Mouse (Mus musculus) hindbrain, postnatal 0 days (tissue): ENCODE measurements at regions not wholly inside any gene's neighbourhood (a gene's known extent, or its start where the extent isn't known, plus 50 kb on each side); places are given as distances from the start of the nearest gene placed in this dataset.

Experiments used
- ATAC-seq: fragments of 200-750 bp; cut with Nextera tagmentation; 2 replicates; pipeline ENCODE4 v1.8.0; 2017; ENCODE audit warnings: mild to moderate bottlenecking, moderate TSS enrichment, moderate library complexity
- DNase-seq: peaks from one replicate; pipeline ENCODE4 v3.0.0-alpha.2; 2015; ENCODE audit warnings: low spot score
- H3K27ac ChIP-seq: fragments of 300-500 bp; sonication (generic); 2 replicates; pipeline ENCODE4 v1.5.1; 2014; ENCODE audit warnings: mild to moderate bottlenecking
- H3K27me3 ChIP-seq: fragments of 300-500 bp; sonication (generic); 2 replicates; pipeline ENCODE4 v1.6.1; 2014; ENCODE audit warnings: low read length, mixed read lengths; ENCODE audit not compliant: insufficient read depth
- H3K36me3 ChIP-seq: fragments of 300-500 bp; sonication (generic); 2 replicates; pipeline ENCODE4 v1.6.1; 2014; ENCODE audit warnings: low read length, mixed read lengths; ENCODE audit not compliant: insufficient read depth
- H3K4me1 ChIP-seq: fragments of 300-500 bp; sonication (generic); 2 replicates; pipeline ENCODE4 v1.6.1; 2014; ENCODE audit warnings: antibody characterized with exemption, low read length, mixed read lengths; ENCODE audit not compliant: insufficient read depth
- H3K4me2 ChIP-seq: fragments of 300-500 bp; sonication (generic); 2 replicates; pipeline ENCODE4 v1.6.1; 2014; ENCODE audit warnings: low read depth, mild to moderate bottlenecking, low read length, moderate library complexity, mixed read lengths
- H3K4me3 ChIP-seq: fragments of 300-500 bp; sonication (generic); 2 replicates; pipeline ENCODE4 v1.5.1; 2014; ENCODE audit warnings: low read length
- H3K9ac ChIP-seq: fragments of 300-500 bp; sonication (generic); replicated peaks from 2 replicates; pipeline ENCODE4 v1.6.1; 2014; ENCODE audit warnings: mild to moderate bottlenecking, low read length, moderate library complexity, mixed read lengths
- H3K9me3 ChIP-seq: fragments of 300-500 bp; sonication (generic); 2 replicates; pipeline ENCODE4 v1.6.1; 2016; ENCODE audit warnings: low read length, mixed read lengths
- CTCF ChIP-seq: IDR thresholded peaks from 2 replicates; pipeline ENCODE4 v1.5.1; 2016; ENCODE audit warnings: antibody characterized with exemption, control low read depth, low read depth
- WGBS: fragments of 180-500 bp; shearing (Covaris S2); extraction: QIAGEN DNeasy Blood & Tissue Kit; methylation state at CpG from one replicate; pipeline ENCODE4 v1.1.7; 2014; 5-methylcytosine and 5-hydroxymethylcytosine counted together

DNA sequence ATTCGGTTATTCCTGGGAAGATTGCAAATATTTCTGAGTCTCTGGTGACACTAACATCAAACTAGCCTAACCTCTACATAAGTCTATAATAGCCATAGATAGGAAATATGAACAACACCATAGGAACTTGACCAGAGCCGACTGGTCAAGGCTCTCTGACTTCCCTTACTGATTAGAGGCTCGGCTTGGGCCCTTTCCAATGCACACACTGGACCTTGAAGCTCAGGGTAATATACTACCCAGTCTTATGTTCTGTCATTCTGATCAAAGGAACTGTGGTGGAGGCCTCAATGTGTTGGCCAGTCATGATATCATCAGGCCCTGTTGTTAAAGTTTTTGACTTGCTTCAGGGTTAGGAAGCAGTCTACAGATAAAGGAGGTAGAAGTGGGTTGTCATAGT lies 243.8 kb upstream of the Rora start:
- Histone ChIP-seq H3K9ac (no peak overlapping the region), H3K36me3 (no peaks in the 10 kb centered on the region), H3K27me3 (no peaks in the 10 kb centered on the region), H3K9me3 (no peaks in the 10 kb centered on the region), H3K4me2 (no peak overlapping the region), H3K27ac (no peak overlapping the region), H3K4me1 (no peaks in the 10 kb centered on the region), H3K4me3 (no peak overlapping the region)
- 86% methylated on average over 3 of the region's 3 CpGs for WGBS
- no peak for ATAC-seq
- TF ChIP-seq CTCF: no peak
- DNase-seq: no peak

DNA sequence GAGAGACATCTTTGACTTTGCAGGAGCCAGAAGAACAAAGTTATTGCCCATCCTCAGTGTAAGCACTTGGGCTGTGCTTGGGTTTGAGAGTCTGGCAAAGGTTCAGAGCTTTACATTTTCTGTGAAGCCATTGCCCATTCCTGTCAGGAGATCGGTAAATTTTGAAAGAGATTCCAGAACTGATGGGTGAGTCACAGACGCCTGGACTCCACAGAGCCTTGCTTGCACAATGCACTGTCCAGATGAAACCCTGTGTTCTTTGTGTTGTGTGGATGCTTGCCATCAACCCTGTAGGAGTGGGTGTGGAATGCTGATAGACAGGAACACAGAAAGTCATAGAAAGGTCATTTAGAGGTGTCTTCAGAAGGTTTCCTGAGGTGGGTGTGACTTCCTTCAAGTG lies 227.3 kb upstream of the Rora start:
- Histone ChIP-seq H3K4me2 (no peak overlapping the region), H3K36me3 (no peaks in the 10 kb centered on the region), H3K9me3 (no peaks in the 10 kb centered on the region), H3K27ac (no peak overlapping the region), H3K9ac (no peak overlapping the region), H3K4me1 (no peaks in the 10 kb centered on the region), H3K27me3 (no peaks in the 10 kb centered on the region), H3K4me3 (no peak overlapping the region)
- 53% methylated on average over 2 of the region's 2 CpGs for WGBS
- no peak for ATAC-seq
- no peak for DNase-seq
- no peak for TF ChIP-seq CTCF

DNA sequence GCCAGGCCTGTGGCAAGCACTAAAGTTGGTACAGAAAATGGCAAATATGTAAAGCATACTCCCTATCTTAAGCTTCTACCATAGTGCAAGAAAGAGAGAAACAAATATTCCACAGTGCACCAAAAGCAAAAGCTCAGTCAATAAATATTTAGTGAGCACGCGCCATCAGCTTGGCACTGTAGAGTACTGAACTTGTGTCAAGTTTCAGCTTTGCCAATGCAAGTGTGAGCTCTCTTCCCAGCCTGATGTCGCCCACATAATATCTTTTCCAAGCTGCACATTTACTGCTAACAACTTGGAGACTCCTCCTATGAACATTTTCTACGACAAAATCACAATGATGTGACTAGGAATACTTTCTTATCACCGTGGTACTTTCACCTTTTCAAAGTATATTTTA lies 190.8 kb upstream of the Rora start:
- ATAC-seq: no peak
- WGBS: 88% methylated on average over 5 of the region's 5 CpGs
- Histone ChIP-seq H3K36me3 (no peaks in the 10 kb centered on the region), H3K27me3 (no peaks in the 10 kb centered on the region), H3K4me2 (no peak overlapping the region), H3K27ac (no peak overlapping the region), H3K4me1 (no peaks in the 10 kb centered on the region), H3K9me3 (no peaks in the 10 kb centered on the region), H3K4me3 (no peak overlapping the region), H3K9ac (no peak overlapping the region)
- DNase-seq: no peak
- no peak for TF ChIP-seq CTCF

- no peak overlapping the region for H3K4me2 ChIP-seq
- no peak overlapping the region for H3K4me3 ChIP-seq
- no peak overlapping the region for H3K9ac ChIP-seq
- no peaks in the 10 kb centered on the region for H3K9me3 ChIP-seq
- no peaks in the 10 kb centered on the region for H3K27me3 ChIP-seq
- no peak overlapping the region for H3K27ac ChIP-seq
- ATAC-seq: no peak
- TF ChIP-seq CTCF: no peak
- DNase-seq: no peak
- 83% methylated on average over 4 of the region's 4 CpGs for WGBS
- no peaks in the 10 kb centered on the region for H3K36me3 ChIP-seq
- H3K4me1 ChIP-seq: no peaks in the 10 kb centered on the region
These were observed 189.8 kb upstream of the Rora start for GRCm38 (mm10) chr9:68463637-68464304.

DNA sequence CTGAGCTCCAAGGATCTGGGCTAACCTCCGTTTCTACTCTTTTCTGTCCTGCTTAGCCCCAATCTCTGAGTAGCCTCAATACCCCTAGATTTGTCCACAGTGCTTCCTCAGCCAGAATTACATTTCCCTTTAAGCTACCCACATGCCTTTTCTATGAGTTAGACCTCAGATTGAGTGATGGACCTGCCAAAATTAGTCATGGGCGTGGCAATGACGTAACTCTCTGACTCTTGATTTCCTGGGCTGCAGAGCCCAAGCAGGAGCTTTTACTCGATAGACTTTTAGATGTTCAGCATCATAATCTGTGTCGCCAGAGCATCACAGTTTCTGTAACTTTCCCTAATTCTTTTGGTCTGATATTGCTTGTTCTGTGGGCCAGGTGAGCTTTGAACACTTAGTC lies 186.9 kb upstream of the Rora start:
- WGBS: 87% methylated on average over 5 of the region's 5 CpGs
- no peak for TF ChIP-seq CTCF
- ATAC-seq: no peak
- no peak overlapping the region for H3K27ac ChIP-seq
- no peak overlapping the region for H3K4me3 ChIP-seq
- DNase-seq: no peak
- no peaks in the 10 kb centered on the region for H3K9me3 ChIP-seq
- no peak overlapping the region for H3K4me2 ChIP-seq
- H3K36me3 ChIP-seq: no peaks in the 10 kb centered on the region
- no peak overlapping the region for H3K9ac ChIP-seq
- no peaks in the 10 kb centered on the region for H3K27me3 ChIP-seq
- no peaks in the 10 kb centered on the region for H3K4me1 ChIP-seq

DNA sequence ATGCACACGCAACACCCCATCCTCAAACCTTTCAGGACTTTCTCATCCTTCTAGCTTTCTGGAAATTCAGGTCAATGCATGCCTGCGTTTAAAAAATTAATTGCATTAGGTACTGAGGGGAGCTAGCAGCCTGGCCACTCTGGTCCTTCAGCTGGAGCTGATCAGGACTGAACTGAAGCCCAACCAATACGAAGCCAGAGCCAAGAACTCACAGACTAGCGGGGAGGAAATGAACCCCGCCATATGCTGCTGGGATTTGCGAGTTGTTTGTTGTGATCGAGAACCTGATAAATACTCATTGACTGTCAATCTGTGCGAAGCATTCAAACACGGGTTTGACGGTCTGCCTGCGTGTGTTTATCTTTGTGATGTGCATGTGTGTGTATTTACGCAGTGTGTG lies 177.2 kb upstream of the Rora start:
- TF ChIP-seq CTCF: no peak
- Histone ChIP-seq H3K9ac (no peak overlapping the region), H3K36me3 (no peaks in the 10 kb centered on the region), H3K4me1 (no peaks in the 10 kb centered on the region), H3K27me3 (no peaks in the 10 kb centered on the region), H3K9me3 (no peaks in the 10 kb centered on the region), H3K4me2 (no peak overlapping the region), H3K27ac (no peak overlapping the region), H3K4me3 (no peak overlapping the region)
- ATAC-seq (no peak), DNase-seq (no peak)
- 88% methylated on average over 12 of the region's 12 CpGs for WGBS

DNA sequence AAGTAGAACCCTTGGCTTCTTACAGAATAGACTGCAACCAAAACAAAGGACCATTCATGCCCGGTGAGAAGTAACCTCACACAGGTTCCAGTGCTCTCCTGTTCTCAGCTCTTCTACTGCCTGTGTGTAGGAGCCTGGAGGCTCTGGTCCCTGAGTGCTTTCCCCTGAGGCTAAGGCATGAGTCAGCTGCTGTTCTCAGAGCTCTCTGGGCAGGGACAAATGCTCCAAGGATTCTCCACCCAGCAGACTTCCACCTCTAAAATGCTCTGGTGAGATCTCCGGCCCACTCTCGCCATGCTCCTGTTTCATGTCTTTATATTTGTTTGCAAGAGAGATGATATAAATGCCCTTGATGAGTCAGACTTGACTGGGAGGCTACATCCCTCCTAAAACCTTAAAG lies 176.1 kb upstream of the Rora start:
- Histone ChIP-seq H3K4me2 (no peak overlapping the region), H3K4me3 (no peak overlapping the region), H3K9ac (no peak overlapping the region), H3K27ac (no peak overlapping the region), H3K4me1 (no peaks in the 10 kb centered on the region), H3K9me3 (no peaks in the 10 kb centered on the region), H3K36me3 (no peaks in the 10 kb centered on the region), H3K27me3 (no peaks in the 10 kb centered on the region)
- TF ChIP-seq CTCF: no peak
- WGBS: 59% methylated on average over 3 of the region's 3 CpGs
- ATAC-seq (no peak), DNase-seq (no peak)
